Mouse (Mus musculus) R1 (cell line): ENCODE results near the gene Ppp6r2.
A peak's percentile ranks its signal among the peaks of the same experiment; 100 is the strongest.

ENCODE experiments used
- DNase-seq: peaks from one replicate; pipeline ENCODE4 v3.0.0-alpha.2; 2018; ENCODE audit warnings: low read depth, low spot score

Gene Ppp6r2

GRCm38 (mm10) chr15:89210915-89211715 is at the start of gene Ppp6r2:
Gene Ppp6r2, plus strand, starts transcription at chr15:89211553.
- DNase-seq, result peak; percentile 79

- DNase-seq, result no peak
Observed at GRCm38 (mm10) chr15:89165478-89165877, 45.9 kb upstream of the Ppp6r2 start.

GRCm38 (mm10) chr15:89168922-89169321 is 42.4 kb upstream of the Ppp6r2 start:
- no peak for DNase-seq

- DNase-seq, result peak; percentile 95
Observed at GRCm38 (mm10) chr15:89169431-89169830, 41.9 kb upstream of the Ppp6r2 start.

- DNase-seq, result no peak
Observed at GRCm38 (mm10) chr15:89170102-89170501, 41.3 kb upstream of the Ppp6r2 start.

GRCm38 (mm10) chr15:89171526-89172051 is 39.8 kb upstream of the Ppp6r2 start:
- DNase-seq, result no peak

- no peak for DNase-seq
Observed at GRCm38 (mm10) chr15:89172276-89172935, 38.9 kb upstream of the Ppp6r2 start.

- peak; percentile 49 for DNase-seq
Observed at GRCm38 (mm10) chr15:89173024-89173905, 38.1 kb upstream of the Ppp6r2 start.

- peak; percentile 52 for DNase-seq
Observed at GRCm38 (mm10) chr15:89173906-89174214, 37.5 kb upstream of the Ppp6r2 start.

- DNase-seq, result no peak
Observed at GRCm38 (mm10) chr15:89174889-89175339, 36.4 kb upstream of the Ppp6r2 start.

- DNase-seq, result no peak
Observed at GRCm38 (mm10) chr15:89175411-89176155, 35.8 kb upstream of the Ppp6r2 start.

- peak; percentile 76 for DNase-seq
Observed at GRCm38 (mm10) chr15:89177121-89177520, 34.2 kb upstream of the Ppp6r2 start.

GRCm38 (mm10) chr15:89177576-89178259 is 33.6 kb upstream of the Ppp6r2 start:
- no peak for DNase-seq

- no peak for DNase-seq
Observed at GRCm38 (mm10) chr15:89178260-89178860, 33.0 kb upstream of the Ppp6r2 start.

- DNase-seq, result peak; percentile 88
Observed at GRCm38 (mm10) chr15:89178954-89179629, 32.3 kb upstream of the Ppp6r2 start.

GRCm38 (mm10) chr15:89179630-89179964 is 31.8 kb upstream of the Ppp6r2 start:
- DNase-seq, result no peak

GRCm38 (mm10) chr15:89180081-89180541 is 31.2 kb upstream of the Ppp6r2 start:
- peak; percentile 76 for DNase-seq

- peak; percentile 92 for DNase-seq
Observed at GRCm38 (mm10) chr15:89180571-89181229, 30.7 kb upstream of the Ppp6r2 start, which contains the start of gene Plxnb2. Gene Plxnb2, minus strand, starts transcription at chr15:89180788.
